Mouse (Mus musculus): Measurements from ENCODE around the gene Kirrel2. TPM values are rescaled to one million over a fixed set of nuclear protein-coding genes. Genes with fewer than 3 reads are reported as not detected.
"Not testable (repeated sequence)": the region's sequence is repeated elsewhere in the genome, so short reads cannot be mapped to it uniquely, and the experiment has no call there.

Kirrel2 gene
- polyA plus RNA-seq (2015; fragmentation: Nextera tagmentation; extraction: Ambion mirVana) = 0.67 and 0.73 TPM in 2 replicates

DNA sequence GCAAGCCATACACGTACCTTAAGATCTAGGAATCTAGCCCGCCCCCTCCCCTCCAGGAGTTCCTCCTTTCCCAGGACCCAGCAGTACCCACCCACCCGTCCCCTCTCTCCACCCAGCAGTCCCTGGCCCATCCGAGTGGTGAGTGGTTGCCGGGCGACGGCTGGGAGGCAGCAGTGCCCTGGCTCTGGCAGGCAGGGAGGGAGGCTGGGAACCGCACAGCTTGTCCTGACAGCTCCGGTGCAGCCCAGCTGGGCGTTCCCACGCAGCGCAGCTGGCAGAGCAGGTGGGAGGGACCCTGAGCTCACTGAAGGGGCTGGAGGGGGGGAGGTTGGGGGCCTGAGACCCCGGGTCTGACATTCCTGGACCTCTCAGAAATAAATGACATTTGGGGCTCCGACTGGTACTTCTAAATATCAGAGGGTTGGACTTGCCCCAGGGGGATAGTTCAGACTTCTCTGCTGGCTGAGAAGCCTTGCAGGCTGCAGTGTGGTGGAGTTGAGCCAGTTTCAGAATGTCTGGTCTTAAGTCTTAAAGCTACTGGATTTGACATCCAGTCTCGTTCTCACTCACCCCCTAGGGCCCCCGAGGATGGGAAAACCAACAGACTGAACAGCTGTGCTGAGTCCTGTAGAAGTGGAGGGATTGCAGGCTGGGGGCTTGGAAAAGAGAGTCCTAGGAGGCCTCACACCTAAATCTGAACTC, at the start of gene Kirrel2, which contains the start of gene Nphs1:
Gene Kirrel2, minus strand, starts transcription at position 62 of the 702 bp plus-strand sequence.
Gene Nphs1, plus strand, starts transcription at position 687 of the 702 bp plus-strand sequence.
- H3K36me3 ChIP-seq (ENCODE audit: control insufficient read depth, insufficient read depth, low read length) = no peaks in the 10 kb centered on the region
- H3K4me3 ChIP-seq (ENCODE audit: low read depth, low read length) = peak within 1 kb of the TSS; percentile 28
- H3K27ac ChIP-seq (ENCODE audit: low read length) = no peak within 1 kb of the TSS
- ATAC-seq = peak; percentile 80
- peak within 1 kb of the TSS; percentile 59 for H3K4me2 ChIP-seq (ENCODE audit: low read length)
- 2% methylated on average over 16 of the region's 16 CpGs for WGBS
- H3K9me3 ChIP-seq (replicated peaks; ENCODE audit: control insufficient read depth, low read length, poor library complexity, severe bottlenecking) = no peaks in the 10 kb centered on the region
- H3K27me3 ChIP-seq (ENCODE audit: control insufficient read depth, insufficient read depth, low read depth, low read length) = peaks cover 71% of the 10 kb centered on the region
- peak within 1 kb of the TSS; percentile 31; the same call in 1 of the 2 replicates for H3K9ac ChIP-seq (ENCODE audit: low read depth, low read length)
- peaks cover 27% of the 10 kb centered on the region for H3K4me1 ChIP-seq (ENCODE audit: control insufficient read depth, insufficient read depth, low read length)

DNA sequence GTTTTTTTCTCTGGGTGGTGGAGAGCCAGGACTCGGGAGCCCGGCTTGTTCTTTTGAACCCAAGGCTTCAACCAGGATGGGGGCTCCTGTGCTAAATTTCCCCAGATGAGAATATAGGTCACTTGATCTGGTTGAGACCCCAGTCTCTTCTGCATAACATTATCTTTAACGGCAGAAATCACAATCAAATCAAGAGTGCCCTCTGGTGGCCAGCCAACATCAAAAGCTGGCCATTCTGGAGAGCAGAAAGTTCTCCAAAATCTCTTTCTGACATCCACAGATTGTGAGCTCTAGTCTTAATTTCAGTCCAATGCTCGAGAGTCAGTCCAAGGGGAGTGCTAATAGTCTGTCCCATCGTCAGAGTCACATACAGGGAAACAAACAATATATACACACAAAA, 43.7 kb upstream of the Kirrel2 start:
- H3K4me3 ChIP-seq (ENCODE audit: low read depth, low read length); H3K4me1 ChIP-seq (ENCODE audit: control insufficient read depth, insufficient read depth, low read length); H3K36me3 ChIP-seq (ENCODE audit: control insufficient read depth, insufficient read depth, low read length); H3K9me3 ChIP-seq (replicated peaks; ENCODE audit: control insufficient read depth, low read length, poor library complexity, severe bottlenecking); H3K27me3 ChIP-seq (ENCODE audit: control insufficient read depth, insufficient read depth, low read depth, low read length); H3K4me2 ChIP-seq (ENCODE audit: low read length); H3K27ac ChIP-seq (ENCODE audit: low read length); H3K9ac ChIP-seq (ENCODE audit: low read depth, low read length); ATAC-seq: not testable (repeated sequence)
- WGBS = 67% methylated on average over 5 of the region's 5 CpGs

DNA sequence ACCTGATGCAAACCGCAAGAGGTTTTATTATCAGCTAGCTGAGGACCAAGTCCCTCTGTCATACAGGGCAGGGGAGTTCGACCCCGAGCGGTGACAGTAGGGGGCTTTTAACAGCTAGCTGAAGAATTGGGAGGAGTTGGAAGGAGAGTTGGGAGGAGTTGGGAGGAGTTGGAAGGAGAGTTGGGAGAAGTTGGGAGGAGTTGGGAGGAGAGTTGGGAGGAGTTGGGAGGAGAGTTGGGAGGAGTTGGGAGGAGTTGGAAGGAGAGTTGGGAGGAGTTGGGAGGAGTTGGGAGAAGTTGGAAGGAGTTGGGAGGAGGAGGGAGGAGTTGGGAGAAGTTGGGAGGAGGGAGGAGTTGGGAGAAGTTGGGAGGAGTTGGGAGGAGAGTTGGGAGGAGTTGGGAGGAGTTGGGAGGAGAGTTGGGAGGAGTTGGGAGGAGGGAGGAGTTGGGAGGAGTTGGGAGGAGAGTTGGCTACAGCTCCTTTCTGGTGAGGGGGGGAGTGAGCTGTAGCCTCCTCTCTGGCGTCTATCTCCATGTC, 38.1 kb upstream of the Kirrel2 start:
- 63% methylated on average over 5 of the region's 5 CpGs for WGBS
- not testable (repeated sequence) for H3K27ac ChIP-seq (ENCODE audit: low read length); H3K9me3 ChIP-seq (replicated peaks; ENCODE audit: control insufficient read depth, low read length, poor library complexity, severe bottlenecking); H3K36me3 ChIP-seq (ENCODE audit: control insufficient read depth, insufficient read depth, low read length); H3K4me2 ChIP-seq (ENCODE audit: low read length); H3K9ac ChIP-seq (ENCODE audit: low read depth, low read length); ATAC-seq; H3K4me3 ChIP-seq (ENCODE audit: low read depth, low read length); H3K27me3 ChIP-seq (ENCODE audit: control insufficient read depth, insufficient read depth, low read depth, low read length); H3K4me1 ChIP-seq (ENCODE audit: control insufficient read depth, insufficient read depth, low read length)

DNA sequence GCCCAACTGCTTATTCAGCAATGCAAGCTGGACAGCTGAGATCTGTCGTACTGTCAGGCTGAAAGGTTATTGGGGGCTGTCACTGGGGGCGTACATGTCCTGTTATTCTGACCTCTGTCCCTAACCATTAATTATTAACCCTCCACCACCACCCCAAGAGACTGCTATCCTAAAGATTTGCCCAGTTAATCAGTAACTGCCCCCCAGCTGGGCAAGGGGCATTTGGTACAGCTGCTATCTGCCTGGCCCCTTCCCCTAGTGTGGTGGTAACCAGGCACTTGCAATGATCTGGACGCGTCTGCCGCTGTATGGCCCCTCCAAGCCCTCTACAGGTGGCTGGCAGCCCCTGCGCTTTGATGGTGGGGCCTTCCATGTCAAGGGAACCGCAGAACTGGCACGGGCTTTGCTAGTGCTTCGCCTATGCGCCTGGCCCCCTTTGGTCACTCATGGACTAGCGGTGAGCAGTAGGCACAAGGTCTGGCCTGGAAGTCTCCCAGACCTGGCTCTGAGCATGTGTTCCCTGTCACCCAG, 36.0 kb upstream of the Kirrel2 start, which contains the start of gene Prodh2:
Gene Prodh2, plus strand, starts transcription at position 222 of the 531 bp plus-strand sequence.
- H3K36me3 ChIP-seq (ENCODE audit: control insufficient read depth, insufficient read depth, low read length) = no peaks in the 10 kb centered on the region

DNA sequence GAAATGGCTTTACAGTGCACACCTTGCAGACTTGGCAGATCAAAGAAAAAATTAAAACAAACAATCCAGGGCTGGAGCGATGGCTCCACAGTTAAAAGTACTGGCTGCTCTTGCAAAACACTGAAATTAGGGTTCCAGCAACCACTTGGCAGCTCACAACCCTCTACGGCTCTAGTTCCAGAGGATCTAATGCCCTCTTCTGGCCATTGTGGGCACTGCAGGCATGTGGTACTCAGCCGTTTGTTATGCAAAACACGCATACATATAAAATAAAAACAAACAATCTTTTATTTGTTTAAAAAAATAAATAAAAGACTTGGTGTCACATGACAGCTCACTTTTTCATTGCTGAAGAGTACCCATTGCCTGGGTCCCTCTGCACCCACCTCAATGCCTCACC, 35.3 kb upstream of the Kirrel2 start:
- Histone ChIP-seq H3K9ac (ENCODE audit: low read depth, low read length) (no peak overlapping the region), H3K9me3 (replicated peaks; ENCODE audit: control insufficient read depth, low read length, poor library complexity, severe bottlenecking) (no peaks in the 10 kb centered on the region), H3K36me3 (ENCODE audit: control insufficient read depth, insufficient read depth, low read length) (no peaks in the 10 kb centered on the region), H3K4me1 (ENCODE audit: control insufficient read depth, insufficient read depth, low read length) (no peaks in the 10 kb centered on the region), H3K27ac (ENCODE audit: low read length) (no peak overlapping the region), H3K4me3 (ENCODE audit: low read depth, low read length) (no peak overlapping the region), H3K27me3 (ENCODE audit: control insufficient read depth, insufficient read depth, low read depth, low read length) (no peaks in the 10 kb centered on the region; the same call in 1 of the 2 replicates), H3K4me2 (ENCODE audit: low read length) (no peak overlapping the region)
- no peak for ATAC-seq
- 13% methylated on average over 4 of the region's 4 CpGs for WGBS

More for the DNA sequence above, 36.0 kb upstream of the Kirrel2 start, which contains the start of gene Prodh2:
- Histone ChIP-seq H3K9ac (ENCODE audit: low read depth, low read length) (no peak within 1 kb of the TSS), H3K9me3 (replicated peaks; ENCODE audit: control insufficient read depth, low read length, poor library complexity, severe bottlenecking) (no peaks in the 10 kb centered on the region), H3K27ac (ENCODE audit: low read length) (no peak within 1 kb of the TSS), H3K27me3 (ENCODE audit: control insufficient read depth, insufficient read depth, low read depth, low read length) (no peaks in the 10 kb centered on the region; the same call in 1 of the 2 replicates), H3K4me2 (ENCODE audit: low read length) (no peak within 1 kb of the TSS), H3K4me3 (ENCODE audit: low read depth, low read length) (no peak within 1 kb of the TSS), H3K4me1 (ENCODE audit: control insufficient read depth, insufficient read depth, low read length) (no peaks in the 10 kb centered on the region)
- WGBS = 64% methylated on average over 11 of the region's 11 CpGs
- ATAC-seq = no peak

DNA sequence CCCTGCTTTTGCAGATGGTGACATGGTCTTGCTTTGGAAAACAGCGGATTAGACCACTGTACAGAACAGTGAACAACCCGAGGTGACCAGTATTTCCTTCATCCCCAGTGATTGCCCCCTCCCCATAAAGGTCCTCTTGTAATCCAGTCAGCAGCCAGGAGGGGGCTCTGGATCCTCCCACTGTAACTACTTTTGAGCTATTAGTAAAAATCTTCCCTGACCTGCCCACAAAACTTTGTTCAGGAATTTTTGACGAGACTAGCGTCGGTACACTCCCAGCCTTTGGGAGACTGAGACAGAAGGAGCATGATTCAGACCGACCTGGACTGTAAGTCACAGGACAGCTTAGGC, 33.4 kb upstream of the Kirrel2 start:
- Histone ChIP-seq H3K27ac (ENCODE audit: low read length) (no peak overlapping the region), H3K4me1 (ENCODE audit: control insufficient read depth, insufficient read depth, low read length) (no peaks in the 10 kb centered on the region), H3K36me3 (ENCODE audit: control insufficient read depth, insufficient read depth, low read length) (no peaks in the 10 kb centered on the region), H3K9me3 (replicated peaks; ENCODE audit: control insufficient read depth, low read length, poor library complexity, severe bottlenecking) (no peaks in the 10 kb centered on the region), H3K27me3 (ENCODE audit: control insufficient read depth, insufficient read depth, low read depth, low read length) (no peaks in the 10 kb centered on the region; the same call in 1 of the 2 replicates), H3K4me2 (ENCODE audit: low read length) (no peak overlapping the region), H3K4me3 (ENCODE audit: low read depth, low read length) (no peak overlapping the region), H3K9ac (ENCODE audit: low read depth, low read length) (no peak overlapping the region)
- ATAC-seq = no peak
- WGBS = 13% methylated on average over 6 of the region's 6 CpGs

DNA sequence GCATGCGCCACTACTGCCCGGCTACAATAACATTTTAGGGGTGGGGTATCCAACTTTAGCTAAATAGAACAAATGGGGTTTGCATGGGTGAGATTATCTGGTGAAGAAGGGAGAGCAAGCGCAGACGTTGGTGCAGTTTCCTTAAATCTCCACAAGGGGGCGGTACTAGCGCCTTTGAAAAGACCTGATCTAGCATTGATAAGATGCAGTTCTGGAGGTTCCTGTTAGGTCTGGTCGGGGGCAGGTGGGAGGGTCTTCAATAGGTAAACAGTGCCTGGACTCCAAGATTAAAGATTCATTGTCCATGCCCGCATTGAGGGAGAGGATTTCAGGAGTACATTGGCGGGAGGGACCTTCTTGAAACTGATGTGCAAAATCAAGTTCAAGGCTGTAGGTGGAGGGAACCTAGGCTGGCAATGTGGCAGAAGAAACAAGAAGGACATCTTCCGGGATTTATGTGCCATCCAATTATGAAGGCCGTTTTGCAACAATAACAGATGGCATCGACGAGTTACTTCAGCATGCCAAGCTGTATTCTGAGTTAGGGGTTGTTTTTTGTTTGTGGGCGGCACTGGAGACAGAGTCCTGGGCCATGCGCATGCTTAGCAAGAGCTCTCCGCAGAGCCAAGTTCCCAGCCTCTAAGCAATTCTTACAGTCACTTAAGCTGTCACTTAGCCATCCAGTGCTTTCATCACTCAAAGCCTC, 32.9 kb upstream of the Kirrel2 start:
- WGBS = 34% methylated on average over 16 of the region's 16 CpGs
- Histone ChIP-seq H3K27ac (ENCODE audit: low read length) (no peak overlapping the region), H3K9ac (ENCODE audit: low read depth, low read length) (no peak overlapping the region), H3K36me3 (ENCODE audit: control insufficient read depth, insufficient read depth, low read length) (no peaks in the 10 kb centered on the region), H3K4me1 (ENCODE audit: control insufficient read depth, insufficient read depth, low read length) (no peaks in the 10 kb centered on the region), H3K9me3 (replicated peaks; ENCODE audit: control insufficient read depth, low read length, poor library complexity, severe bottlenecking) (no peaks in the 10 kb centered on the region), H3K4me3 (ENCODE audit: low read depth, low read length) (no peak overlapping the region), H3K4me2 (ENCODE audit: low read length) (no peak overlapping the region), H3K27me3 (ENCODE audit: control insufficient read depth, insufficient read depth, low read depth, low read length) (no peaks in the 10 kb centered on the region; the same call in 1 of the 2 replicates)
- ATAC-seq = no peak

DNA sequence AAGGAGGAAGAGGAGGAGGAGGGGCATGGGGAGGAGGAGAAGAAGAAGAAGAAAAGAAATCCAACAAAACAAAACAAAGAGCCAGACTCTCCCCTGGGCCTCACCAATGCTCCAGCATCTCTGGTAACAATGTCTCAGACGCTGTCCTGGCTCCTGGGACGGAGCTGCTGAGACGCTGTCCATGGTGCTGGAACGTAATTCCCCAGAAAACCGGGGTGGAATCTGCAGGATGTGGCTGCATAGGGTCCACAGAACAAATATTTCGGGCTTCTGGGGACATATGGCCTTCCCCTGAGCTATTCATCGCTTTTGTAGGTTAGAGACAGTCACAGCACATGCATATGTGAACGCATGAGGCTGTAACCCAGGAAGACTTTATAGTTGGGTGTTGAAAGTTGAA, 26.8 kb upstream of the Kirrel2 start:
- H3K9ac ChIP-seq (ENCODE audit: low read depth, low read length) = no peak overlapping the region
- no peak for ATAC-seq
- no peaks in the 10 kb centered on the region for H3K9me3 ChIP-seq (replicated peaks; ENCODE audit: control insufficient read depth, low read length, poor library complexity, severe bottlenecking)
- no peaks in the 10 kb centered on the region; the same call in 1 of the 2 replicates for H3K27me3 ChIP-seq (ENCODE audit: control insufficient read depth, insufficient read depth, low read depth, low read length)
- no peaks in the 10 kb centered on the region for H3K36me3 ChIP-seq (ENCODE audit: control insufficient read depth, insufficient read depth, low read length)
- no peaks in the 10 kb centered on the region for H3K4me1 ChIP-seq (ENCODE audit: control insufficient read depth, insufficient read depth, low read length)
- no peak overlapping the region for H3K4me3 ChIP-seq (ENCODE audit: low read depth, low read length)
- H3K27ac ChIP-seq (ENCODE audit: low read length) = no peak overlapping the region
- 18% methylated on average over 8 of the region's 8 CpGs for WGBS
- H3K4me2 ChIP-seq (ENCODE audit: low read length) = no peak overlapping the region
